Mouse (Mus musculus) erythroid progenitor cell, adult 5-6 weeks (primary cell): Measurements from ENCODE around the gene Qrich1. TPM values are rescaled to one million over a fixed set of nuclear protein-coding genes. Genes with fewer than 3 reads are reported as not detected.
A peak's percentile ranks its signal among the peaks of the same experiment; 100 is the strongest.
"Not testable (repeated sequence)": the region's sequence is repeated elsewhere in the genome, so short reads cannot be mapped to it uniquely, and the experiment has no call there.

Experiments used
- ATAC-seq: replicated peaks from 2 replicates; pipeline ENCODE4 v1.8.0; 2016; ENCODE audit warnings: moderate number of reproducible peaks, mild to moderate bottlenecking, moderate TSS enrichment, inconsistent platforms; ENCODE audit not compliant: poor library complexity, low FRiP score, severe bottlenecking
- total RNA-seq, 2 experiments: library from RNA; stranded (forward) in 1 of 2; stranded (reverse) in 1 of 2; fragments of 150-400 nt in 1 of 2; fragments of 186-747, 209-891 nt in 1 of 2; gene quantifications; 2 replicates each; pipeline versions ENCODE4 v1.2.3 to v1.2.4; 2015 to 2017; ENCODE audit warnings: low replicate concordance in 2 of 2

Gene Qrich1
- total RNA-seq, 2 experiments from 2014 or later = 92.6 to 117 TPM

DNA sequence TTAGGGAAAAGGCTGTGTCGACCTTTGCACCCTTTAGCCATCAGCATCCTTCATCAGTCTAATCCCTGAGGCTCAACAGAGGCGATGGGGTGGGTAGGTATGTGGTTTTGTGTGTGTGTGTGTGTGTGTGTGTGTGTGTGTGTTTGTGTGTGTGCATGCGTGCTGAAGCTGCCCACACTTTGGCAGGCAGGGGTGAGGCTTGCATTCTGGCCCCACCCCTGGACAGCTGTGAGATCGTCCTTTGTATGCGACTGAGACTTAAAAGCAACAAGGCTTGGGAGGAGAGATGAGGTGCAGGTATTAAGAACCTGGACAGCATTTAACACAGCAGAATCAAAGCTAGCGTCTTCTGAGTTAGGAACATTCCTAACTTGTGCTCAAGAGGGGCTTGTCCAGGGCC, 60.4 kb downstream of the Qrich1 start:
- no peak for ATAC-seq

DNA sequence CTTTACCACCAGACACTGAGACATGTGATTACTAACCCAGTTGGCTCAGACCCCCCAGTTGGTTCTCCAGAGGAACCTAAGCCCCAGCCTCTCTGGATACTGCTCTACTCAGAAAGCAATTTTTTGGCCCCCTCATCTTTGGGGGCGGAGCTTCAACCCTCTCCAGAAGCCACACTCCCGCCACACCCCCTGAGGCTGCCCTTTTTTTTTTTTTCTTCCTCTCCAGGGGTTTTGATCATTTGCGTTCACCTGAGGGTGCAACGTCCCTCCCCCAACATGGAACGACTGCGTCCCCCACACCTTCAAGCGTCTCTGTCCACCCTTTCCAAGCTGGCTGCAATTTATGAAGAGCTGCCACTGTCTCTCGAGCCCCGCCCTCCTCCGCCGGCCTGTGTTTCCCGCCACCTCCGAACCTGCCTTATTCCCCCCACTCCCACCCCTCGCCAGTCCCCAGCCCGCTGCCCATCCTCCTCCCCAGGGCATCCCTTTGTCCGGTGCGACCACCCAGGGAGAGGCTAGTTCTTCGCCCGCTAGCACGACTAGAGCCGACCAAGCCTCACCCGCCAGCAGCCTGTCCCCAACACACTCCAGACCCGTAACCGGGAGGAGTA, 61.4 kb downstream of the Qrich1 start:
- ATAC-seq = peak; percentile 31

DNA sequence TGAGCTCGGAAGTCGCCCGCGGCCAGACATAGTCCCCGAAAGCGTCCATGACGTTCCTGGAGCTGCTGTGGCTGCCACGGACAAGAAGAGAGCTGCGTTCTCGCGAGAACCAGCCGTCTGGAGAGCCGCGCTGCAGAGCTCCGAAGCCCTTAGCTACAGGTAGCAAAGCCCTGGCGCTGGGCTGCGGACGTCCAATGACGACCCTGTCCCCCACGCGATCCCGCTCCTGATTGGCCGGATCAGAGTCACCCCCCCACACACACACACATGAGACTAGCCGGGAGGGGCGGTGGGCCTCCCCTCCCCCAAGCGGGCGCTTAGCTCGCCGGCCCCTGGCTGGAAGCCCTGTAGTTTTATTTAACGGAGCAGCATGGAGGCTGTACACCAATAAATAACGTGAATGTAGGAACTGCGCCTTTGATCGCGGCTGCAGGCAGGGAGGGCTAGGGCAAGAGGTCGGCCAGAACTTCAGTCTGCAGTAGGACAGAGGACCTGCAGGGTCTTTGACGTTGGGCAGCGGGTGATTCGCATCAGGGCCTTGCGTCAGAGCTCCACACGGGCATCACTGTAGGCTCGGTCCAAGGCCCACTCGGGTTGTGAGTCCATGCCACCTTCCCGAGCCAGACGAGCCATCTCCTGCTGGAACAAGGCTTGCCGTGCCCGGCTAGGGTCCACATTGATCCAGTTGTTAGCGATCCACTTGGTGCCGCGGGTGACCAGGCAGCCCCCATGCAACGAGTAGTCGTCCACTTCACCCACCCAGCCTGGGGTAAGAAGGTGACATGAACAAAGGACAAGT, 62.1 kb downstream of the Qrich1 start, which contains the start of gene Wdr6:
Wdr6 (minus strand) TSS at position 195 of the 799 bp plus-strand sequence.
- peak; percentile 78 for ATAC-seq

DNA sequence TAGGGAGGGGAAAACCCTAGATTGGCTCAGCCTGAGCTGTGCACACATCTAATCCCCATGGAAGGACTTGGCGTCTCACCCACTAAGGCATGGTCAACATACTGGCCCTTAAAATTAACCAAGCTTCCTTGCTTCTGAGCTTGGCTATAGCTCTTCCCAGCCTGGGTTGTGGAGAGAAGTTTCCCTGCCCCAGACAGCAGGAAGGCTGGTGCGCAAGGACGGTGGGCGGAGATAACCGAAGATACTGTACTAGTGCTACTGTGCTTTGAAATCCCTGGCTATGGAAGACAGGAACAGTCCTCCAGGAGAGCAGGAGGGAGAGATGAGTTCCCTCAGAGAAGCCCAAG, 62.7 kb downstream of the Qrich1 start:
- no peak for ATAC-seq

DNA sequence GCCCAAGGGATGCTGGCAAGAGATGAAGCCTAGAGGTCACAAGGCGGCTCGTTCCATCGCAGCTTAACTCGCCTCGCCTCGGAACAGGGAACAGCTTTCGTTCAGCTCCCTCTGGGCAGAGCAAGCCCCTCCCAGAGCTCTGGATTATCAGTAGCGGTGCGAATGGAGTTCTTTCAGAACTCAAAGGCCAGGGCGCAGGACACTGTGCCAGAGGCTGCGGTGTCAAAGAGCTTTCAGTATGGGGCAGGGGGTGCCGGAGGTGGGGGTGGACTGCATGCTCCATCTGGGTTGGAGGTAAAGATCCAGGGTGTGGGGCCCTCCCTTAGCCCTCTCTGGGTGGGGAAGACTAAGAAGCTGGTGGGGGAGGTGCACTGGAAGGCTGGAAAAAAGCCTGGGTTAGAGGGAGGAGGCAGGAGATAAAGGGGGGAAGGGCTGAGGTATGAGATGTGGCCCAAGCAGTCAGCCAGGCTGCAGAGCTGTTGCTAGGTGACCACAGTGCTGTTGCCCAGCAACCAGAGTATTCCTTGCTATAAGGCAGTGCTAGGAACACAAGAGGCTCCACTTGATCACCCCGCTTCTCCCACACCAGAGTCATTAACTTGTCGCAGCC, 71.1 kb downstream of the Qrich1 start:
- ATAC-seq = no peak

DNA sequence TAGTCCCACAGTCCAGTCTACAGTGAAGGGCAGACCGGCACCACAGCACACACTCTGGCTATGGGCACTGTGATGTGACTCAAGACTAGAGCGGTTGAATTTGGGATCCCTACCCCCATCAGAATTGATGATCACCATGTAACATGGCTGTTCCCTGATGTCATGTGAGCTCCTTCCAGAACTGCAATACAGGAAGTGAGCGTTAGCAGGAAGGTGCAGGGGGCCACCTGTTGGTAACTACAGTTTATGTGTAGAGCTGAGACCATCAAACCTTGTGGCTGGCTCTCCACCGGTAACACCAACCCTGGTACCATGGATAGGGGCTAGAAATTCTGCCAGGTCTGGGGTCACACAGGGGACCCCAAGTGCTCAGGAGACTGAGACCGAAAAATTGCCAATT, 72.6 kb downstream of the Qrich1 start:
- ATAC-seq = no peak

DNA sequence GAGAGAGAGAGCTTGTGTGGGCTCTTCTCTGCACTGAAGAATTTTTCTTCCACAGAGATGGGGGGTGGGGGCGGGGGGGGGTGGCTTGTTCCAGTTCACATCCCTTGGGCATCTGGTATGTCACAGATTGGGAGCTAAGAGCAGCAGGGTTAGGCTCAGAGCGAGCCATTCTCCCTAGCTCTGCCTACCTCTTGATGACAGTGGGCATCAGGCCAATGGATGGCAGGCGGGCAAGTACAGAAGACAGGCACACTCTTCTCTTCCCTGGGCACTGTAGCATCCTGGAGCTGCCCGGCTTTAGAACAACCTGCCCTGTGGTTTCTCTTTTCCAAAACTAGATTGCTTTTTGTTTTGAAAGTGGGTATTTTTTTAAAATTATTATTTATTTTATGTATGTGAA, 74.9 kb downstream of the Qrich1 start:
- ATAC-seq = no peak

DNA sequence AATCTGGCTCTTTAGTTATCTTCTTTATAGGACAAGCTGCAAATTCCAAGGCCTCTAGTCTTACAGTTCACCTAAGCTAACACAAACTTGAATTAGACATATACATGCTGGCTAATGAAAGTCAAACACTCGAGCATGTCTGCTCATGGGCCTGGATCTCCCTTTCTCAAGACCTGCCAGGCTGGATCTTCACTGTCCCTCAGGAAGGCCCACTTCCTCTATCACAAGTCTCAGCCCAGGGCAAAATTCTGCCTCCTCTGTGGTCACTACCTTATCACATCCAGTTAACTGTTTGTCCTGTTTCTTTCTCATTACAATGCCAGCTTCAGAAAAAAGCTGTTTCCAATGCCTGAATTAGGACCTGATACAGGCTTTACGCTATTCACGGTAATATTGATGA, 77.7 kb downstream of the Qrich1 start:
- ATAC-seq = no peak

DNA sequence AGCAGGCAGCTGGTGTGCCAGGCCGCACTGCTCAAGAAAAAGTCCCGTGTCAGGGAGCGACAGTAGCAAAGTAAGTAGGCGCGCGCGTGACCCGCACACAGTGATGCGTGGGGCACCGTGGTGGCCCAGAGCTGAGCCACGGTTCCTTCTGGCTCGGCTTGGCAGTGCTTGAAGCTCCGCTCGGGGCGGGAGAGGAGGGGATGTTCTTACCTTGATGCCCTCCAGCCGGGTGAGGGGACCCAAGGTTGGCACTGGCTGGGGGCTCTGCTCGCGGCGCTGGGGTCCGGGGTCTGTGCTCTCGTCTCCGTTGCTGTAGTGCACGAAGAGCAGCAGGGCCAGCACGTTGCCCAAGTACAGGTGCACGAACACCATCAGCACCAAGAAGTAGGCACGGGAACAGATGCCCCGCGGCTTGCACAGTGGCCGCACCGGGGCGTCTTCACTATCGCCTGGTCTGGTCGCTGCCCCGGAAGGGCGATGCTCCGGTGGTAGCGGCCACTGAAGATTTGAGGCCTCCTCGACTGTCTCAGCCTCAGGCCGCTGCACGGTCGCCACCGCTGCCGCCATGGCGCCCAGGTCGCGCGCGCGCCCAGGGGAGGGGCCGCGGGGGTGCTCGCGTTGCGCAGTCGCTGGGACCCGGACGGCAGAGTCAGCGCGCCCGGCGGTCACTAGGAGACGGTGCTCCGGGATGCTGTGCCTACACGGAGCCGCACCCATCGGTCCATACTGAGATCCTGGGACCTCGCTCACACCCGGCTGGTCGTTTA, 80.6 kb downstream of the Qrich1 start, which contains the start of gene P4htm:
P4htm (minus strand) TSS at position 670 of the 767 bp plus-strand sequence.
- ATAC-seq = peak; percentile 47; the same call in 1 of the 2 replicates

DNA sequence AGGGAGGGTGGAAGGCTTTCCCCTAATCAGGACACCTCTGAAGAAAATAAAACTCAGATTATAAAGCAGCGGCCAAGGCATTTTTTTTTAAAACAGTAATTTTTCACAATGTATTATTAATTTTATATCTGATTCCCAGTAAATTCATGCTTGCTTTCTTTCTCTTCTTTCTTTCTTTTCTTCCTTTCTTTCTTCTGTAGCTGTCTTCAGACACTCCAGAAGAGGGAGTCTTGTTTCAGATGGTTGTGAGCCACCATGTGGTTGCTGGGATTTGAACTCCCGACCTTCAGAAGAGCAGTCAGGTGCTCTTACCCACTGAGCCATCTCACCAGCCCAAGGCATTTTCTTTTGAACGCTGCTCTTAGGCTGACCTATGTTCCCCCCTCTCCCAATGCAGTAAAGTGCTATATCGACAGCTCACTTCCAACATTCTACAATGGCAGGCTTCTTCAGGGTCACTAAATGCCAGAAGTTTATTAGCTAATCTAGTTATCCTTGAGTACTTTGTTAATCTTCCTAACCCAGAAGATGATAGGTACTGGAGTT, 82.5 kb downstream of the Qrich1 start:
- ATAC-seq = no peak

DNA sequence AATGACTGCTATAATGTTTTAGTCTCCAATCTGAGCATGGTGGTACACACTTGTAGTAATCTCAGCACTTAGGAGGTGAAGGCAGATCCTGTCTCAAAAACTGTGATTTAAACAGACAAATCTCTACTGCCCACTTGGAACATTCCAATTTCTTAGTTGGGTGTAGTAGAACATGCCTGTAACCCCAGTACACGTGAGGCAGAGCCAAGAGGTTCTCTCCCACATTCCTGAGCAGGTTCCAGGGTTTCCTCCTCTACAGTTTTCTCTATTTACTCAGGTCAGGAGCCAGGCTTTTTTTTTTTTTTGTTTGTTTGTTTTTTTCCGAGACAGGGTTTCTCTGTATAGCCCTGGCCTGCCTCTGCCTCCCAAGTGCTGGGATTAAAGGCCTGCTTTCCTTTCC, 83.4 kb downstream of the Qrich1 start:
- no peak for ATAC-seq

DNA sequence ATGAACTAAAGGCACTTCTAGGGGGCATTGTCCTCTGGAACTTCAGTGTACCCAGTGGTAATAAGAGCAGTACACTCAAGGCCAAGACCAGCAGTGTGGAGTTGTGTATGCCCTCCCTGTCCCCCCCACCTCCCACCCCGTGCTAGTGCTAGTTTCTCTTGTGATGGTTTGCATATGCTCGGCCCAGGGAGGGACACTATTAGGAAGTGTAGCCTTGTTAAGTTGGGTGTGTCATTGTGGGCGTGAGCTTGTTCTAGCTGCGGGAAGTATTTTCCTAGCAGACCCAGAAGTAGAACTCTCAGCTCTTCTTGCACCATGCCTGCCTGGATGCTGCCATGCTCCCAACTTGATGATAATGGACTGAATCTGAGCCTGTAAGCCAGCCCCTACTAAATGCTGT, 85.4 kb downstream of the Qrich1 start:
- ATAC-seq = no peak

DNA sequence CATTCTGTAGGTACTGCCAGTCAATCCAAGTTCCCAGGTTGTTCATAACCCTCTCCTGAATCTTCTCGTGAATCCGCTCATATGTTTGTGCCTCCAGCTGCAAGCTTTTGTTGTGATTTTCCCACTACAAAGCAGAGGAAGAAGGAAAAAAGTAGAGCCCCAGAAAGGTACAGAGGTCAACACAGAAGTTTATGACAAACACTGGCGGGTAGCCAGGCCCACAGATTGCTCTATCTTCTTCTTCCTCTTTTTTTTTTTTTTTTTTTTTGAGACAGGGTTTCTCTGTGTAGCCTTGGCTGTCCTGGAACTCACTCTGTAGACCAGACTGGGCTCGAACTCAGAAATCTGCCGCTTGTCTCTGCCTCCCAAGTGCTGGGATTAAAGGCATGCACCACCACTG, 91.3 kb downstream of the Qrich1 start:
- not testable (repeated sequence) for ATAC-seq

DNA sequence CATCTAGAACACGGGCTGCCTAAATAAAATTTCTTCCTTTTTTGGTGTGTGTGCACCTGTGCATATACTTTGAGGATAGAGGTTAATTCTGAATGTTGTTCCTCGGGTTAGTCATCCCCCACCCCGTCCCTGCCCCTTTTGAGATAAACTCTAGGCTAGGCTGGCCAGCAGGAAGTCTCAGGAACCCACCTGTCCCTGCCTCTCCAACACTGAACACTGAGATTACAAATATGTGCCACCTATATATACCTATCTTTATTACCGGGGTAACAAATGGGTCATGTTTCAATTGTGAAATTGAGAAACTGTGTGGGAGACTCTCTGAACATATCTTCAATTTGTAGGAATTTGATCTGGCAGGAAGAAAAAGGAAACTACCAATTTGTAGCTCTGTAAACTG, 92.3 kb downstream of the Qrich1 start:
- ATAC-seq = no peak

Other genes with a start within 250 kb of the Qrich1 start
- gene Nicn1, start 226.4 kb upstream of the Qrich1 start, total RNA-seq (2015; ENCODE audit: low replicate concordance) = not detected in 2 replicates
- gene Nicn1, start 226.4 kb upstream of the Qrich1 start, total RNA-seq (2017; ENCODE audit: low replicate concordance) = 0.64 and 0.91 TPM in 2 replicates
- not detected in 2 replicates for gene Amt, start 220.0 kb upstream of the Qrich1 start, total RNA-seq (2015; ENCODE audit: low replicate concordance)
- gene Amt, start 220.0 kb upstream of the Qrich1 start, total RNA-seq (2017; ENCODE audit: low replicate concordance) = not detected in 2 replicates
- 157 and 175 TPM in 2 replicates for gene Rhoa, start 210.7 kb upstream of the Qrich1 start, total RNA-seq (2015; ENCODE audit: low replicate concordance)
- gene Rhoa, start 210.7 kb upstream of the Qrich1 start, total RNA-seq (2017; ENCODE audit: low replicate concordance) = 253 and 313 TPM in 2 replicates
- gene Tcta, start 210.6 kb upstream of the Qrich1 start, total RNA-seq (2015; ENCODE audit: low replicate concordance) = 5.9 and 11.5 TPM in 2 replicates
- 2.3 and 2.4 TPM in 2 replicates for gene Tcta, start 210.6 kb upstream of the Qrich1 start, total RNA-seq (2017; ENCODE audit: low replicate concordance)
- gene Gpx1, start 177.9 kb upstream of the Qrich1 start, total RNA-seq (2015; ENCODE audit: low replicate concordance) = 4,218 and 4,387 TPM in 2 replicates
- gene Gpx1, start 177.9 kb upstream of the Qrich1 start, total RNA-seq (2017; ENCODE audit: low replicate concordance) = 2,703 and 2,741 TPM in 2 replicates
- 162 and 251 TPM in 2 replicates for gene Usp4, start 169.0 kb upstream of the Qrich1 start, total RNA-seq (2015; ENCODE audit: low replicate concordance)
- 123 and 148 TPM in 2 replicates for gene Usp4, start 169.0 kb upstream of the Qrich1 start, total RNA-seq (2017; ENCODE audit: low replicate concordance)
- 2.1 and 2.2 TPM in 2 replicates for gene 1700102P08Rik, start 124.0 kb upstream of the Qrich1 start, total RNA-seq (2015; ENCODE audit: low replicate concordance)
- 1.2 and 4.6 TPM in 2 replicates for gene 1700102P08Rik, start 124.0 kb upstream of the Qrich1 start, total RNA-seq (2017; ENCODE audit: low replicate concordance)
- gene Ccdc36, start 88.3 kb upstream of the Qrich1 start, total RNA-seq (2015; ENCODE audit: low replicate concordance) = not detected in 2 replicates
- 1.1 TPM in 1 of 2 replicates, not detected in the other for gene Ccdc36, start 88.3 kb upstream of the Qrich1 start, total RNA-seq (2017; ENCODE audit: low replicate concordance)
- gene BC048562, start 80.3 kb upstream of the Qrich1 start, total RNA-seq (2015; ENCODE audit: low replicate concordance) = not detected in 2 replicates
- gene BC048562, start 80.3 kb upstream of the Qrich1 start, total RNA-seq (2017; ENCODE audit: low replicate concordance) = not detected in 2 replicates
- gene Ccdc71, start 56.3 kb upstream of the Qrich1 start, total RNA-seq (2015; ENCODE audit: low replicate concordance) = 3.4 and 23.4 TPM in 2 replicates
- gene Ccdc71, start 56.3 kb upstream of the Qrich1 start, total RNA-seq (2017; ENCODE audit: low replicate concordance) = 9.5 and 14.6 TPM in 2 replicates
- gene Klhdc8b, start 55.2 kb upstream of the Qrich1 start, total RNA-seq (2015; ENCODE audit: low replicate concordance) = 2.5 and 2.9 TPM in 2 replicates
- gene Klhdc8b, start 55.2 kb upstream of the Qrich1 start, total RNA-seq (2017; ENCODE audit: low replicate concordance) = 5.4 TPM in 1 of 2 replicates, not detected in the other
- not detected in 2 replicates for gene Lamb2, start 37.1 kb upstream of the Qrich1 start, total RNA-seq (2015; ENCODE audit: low replicate concordance)
- gene Lamb2, start 37.1 kb upstream of the Qrich1 start, total RNA-seq (2017; ENCODE audit: low replicate concordance) = not detected in 2 replicates
- 52.6 and 63.7 TPM in 2 replicates for gene Usp19, start 26.2 kb upstream of the Qrich1 start, total RNA-seq (2015; ENCODE audit: low replicate concordance)
- gene Usp19, start 26.2 kb upstream of the Qrich1 start, total RNA-seq (2017; ENCODE audit: low replicate concordance) = 54.7 and 58.7 TPM in 2 replicates
- 67.5 and 85.1 TPM in 2 replicates for gene Qars, start 9.1 kb upstream of the Qrich1 start, total RNA-seq (2015; ENCODE audit: low replicate concordance)
- gene Qars, start 9.1 kb upstream of the Qrich1 start, total RNA-seq (2017; ENCODE audit: low replicate concordance) = 78.3 and 79.2 TPM in 2 replicates
- gene Impdh2, start 43.5 kb downstream of the Qrich1 start, total RNA-seq (2015; ENCODE audit: low replicate concordance) = 28.8 and 75.0 TPM in 2 replicates
- 37.1 and 46.5 TPM in 2 replicates for gene Impdh2, start 43.5 kb downstream of the Qrich1 start, total RNA-seq (2017; ENCODE audit: low replicate concordance)
- 16.3 and 22.0 TPM in 2 replicates for gene Ndufaf3, start 50.6 kb downstream of the Qrich1 start, total RNA-seq (2015; ENCODE audit: low replicate concordance)
- 1.4 and 37.6 TPM in 2 replicates for gene Ndufaf3, start 50.6 kb downstream of the Qrich1 start, total RNA-seq (2017; ENCODE audit: low replicate concordance)
- 47.8 and 48.7 TPM in 2 replicates for gene Dalrd3, start 53.1 kb downstream of the Qrich1 start, total RNA-seq (2015; ENCODE audit: low replicate concordance)
- gene Dalrd3, start 53.1 kb downstream of the Qrich1 start, total RNA-seq (2017; ENCODE audit: low replicate concordance) = 18.7 and 23.7 TPM in 2 replicates
- 2.9 and 6.8 TPM in 2 replicates for gene Wdr6, start 61.9 kb downstream of the Qrich1 start, total RNA-seq (2015; ENCODE audit: low replicate concordance)
- gene Wdr6, start 61.9 kb downstream of the Qrich1 start, total RNA-seq (2017; ENCODE audit: low replicate concordance) = 1.4 and 3.7 TPM in 2 replicates
- gene P4htm, start 80.9 kb downstream of the Qrich1 start, total RNA-seq (2015; ENCODE audit: low replicate concordance) = not detected in 2 replicates
- gene P4htm, start 80.9 kb downstream of the Qrich1 start, total RNA-seq (2017; ENCODE audit: low replicate concordance) = not detected in 2 replicates
- 36.0 and 49.4 TPM in 2 replicates for gene Arih2, start 132.6 kb downstream of the Qrich1 start, total RNA-seq (2015; ENCODE audit: low replicate concordance)
- gene Arih2, start 132.6 kb downstream of the Qrich1 start, total RNA-seq (2017; ENCODE audit: low replicate concordance) = 77.1 and 79.9 TPM in 2 replicates
- 4.2 TPM in 1 of 2 replicates, not detected in the other for gene Slc25a20, start 145.3 kb downstream of the Qrich1 start, total RNA-seq (2015; ENCODE audit: low replicate concordance)
- gene Slc25a20, start 145.3 kb downstream of the Qrich1 start, total RNA-seq (2017; ENCODE audit: low replicate concordance) = 2.0 and 6.9 TPM in 2 replicates
- gene Prkar2a, start 172.5 kb downstream of the Qrich1 start, total RNA-seq (2015; ENCODE audit: low replicate concordance) = 1.4 and 10.9 TPM in 2 replicates
- 1.4 and 1.5 TPM in 2 replicates for gene Prkar2a, start 172.5 kb downstream of the Qrich1 start, total RNA-seq (2017; ENCODE audit: low replicate concordance)